Mouse (Mus musculus): ENCODE measurements at regions not wholly inside any gene's neighbourhood (a gene's known extent, or its start where the extent isn't known, plus 50 kb on each side); places are given as distances from the start of the nearest gene placed in this dataset.

- peak; percentile 70 for DNase-seq (ENCODE audit: extremely low read depth, insufficient read length, low spot score)
Observed at GRCm38 (mm10) chr1:133981185-133981584, 55.9 kb upstream of the Fmod start.

GRCm38 (mm10) chr1:133978271-133978988 is 57.2 kb upstream of the Prelp start:
- peak; percentile 82 for DNase-seq (ENCODE audit: extremely low read depth, insufficient read length, low spot score)

GRCm38 (mm10) chr1:133977260-133977659 is 56.0 kb upstream of the Prelp start:
- DNase-seq (ENCODE audit: extremely low read depth, insufficient read length, low spot score): no peak

GRCm38 (mm10) chr1:133973801-133974200 is 52.6 kb upstream of the Prelp start:
- DNase-seq (ENCODE audit: extremely low read depth, insufficient read length, low spot score): no peak

GRCm38 (mm10) chr1:133971290-133971689 is 50.1 kb upstream of the Prelp start:
- no peak for DNase-seq (ENCODE audit: extremely low read depth, insufficient read length, low spot score)

Measured in 3134 (cell line).